In genomic region chr12:13181721-13182120, GRCm38 (mm10) we compare ENCODE assay signal across 17 mouse cellular contexts.
DNase-seq lines count a peak whose midpoint lies in the region; ATAC-seq and TF ChIP-seq lines count a peak whose summit lies in the region.
"Had no signal": no experiment of that assay in that cellular context is flagged by ENCODE, and none has a peak within 500 bp of the region (broad histone marks: within the 10 kb centered on the region; RNA-seq: fewer than 3 reads in every experiment).

No protein-coding gene starts in this region.

- H3K4me3 ChIP-seq in forebrain, embryonic 10.5 days = no peak overlapping the region
- H3K4me3 ChIP-seq in forebrain, embryonic 14.5 days (ENCODE audit: low read depth, low read length) = no peak overlapping the region
- H3K4me3 ChIP-seq in kidney, embryonic 14.5 days (ENCODE audit: low read length) = no peak overlapping the region
- no peak overlapping the region for H3K4me3 ChIP-seq in MEL (ENCODE audit: control insufficient read depth in 1 of 2, insufficient read depth in 1 of 2, low read depth in 2 of 2, low read length in 2 of 2)
- no peak overlapping the region for H3K4me3 ChIP-seq in liver, embryonic 14.5 days (ENCODE audit: insufficient read depth in 1 of 2, low read depth in 2 of 2, low read length in 2 of 2)
- H3K4me3 ChIP-seq: embryonic facial prominence, embryonic 13.5 days; heart, embryonic 15.5 days; megakaryocyte, embryonic 14.5 days had no signal

- peak in 2 of 3 experiments; percentile 5 to 17; a peak in 1 of 6 replicates for TF ChIP-seq CTCF in MEL (IDR thresholded peaks at IDR 0.05 in 2 of 3, conservative IDR thresholded peaks at IDR 0.05 in 1 of 3; ENCODE audit: control insufficient read depth in 1 of 3, insufficient read depth in 1 of 3, low read depth in 2 of 3, low read length in 3 of 3, poor library complexity in 1 of 3, severe bottlenecking in 1 of 3)
- 0 out of 2 replicates have a peak, but pooled peaks have one; percentile 15 for TF ChIP-seq CTCF in liver, embryonic 14.5 days (IDR thresholded peaks at IDR 0.05; ENCODE audit: low read depth)

- 87% methylated on average over 6 of the region's 6 CpGs for WGBS in forebrain, embryonic 10.5 days
- 79% methylated on average over 6 of the region's 6 CpGs for WGBS in forebrain, embryonic 14.5 days
- 73% methylated on average over 6 of the region's 6 CpGs for WGBS in kidney, embryonic 14.5 days
- 54% methylated on average over 6 of the region's 6 CpGs for WGBS in liver, embryonic 14.5 days (ENCODE audit: insufficient replicate concordance)

- H3K4me1 ChIP-seq in forebrain, embryonic 10.5 days = peaks cover 60% of the 10 kb centered on the region
- H3K4me1 ChIP-seq in forebrain, embryonic 14.5 days (ENCODE audit: control insufficient read depth, insufficient read depth, low read length) = no peaks in the 10 kb centered on the region; the same call in 1 of the 2 replicates
- H3K4me1 ChIP-seq in kidney, embryonic 14.5 days (ENCODE audit: control insufficient read depth, insufficient read depth, low read length) = peaks cover 31% of the 10 kb centered on the region
- peaks cover 6 to 49% of the 10 kb centered on the region in 2 experiments for H3K4me1 ChIP-seq in MEL (ENCODE audit: control insufficient read depth in 1 of 2, insufficient read depth in 2 of 2, low read length in 2 of 2)
- H3K4me1 ChIP-seq in liver, embryonic 14.5 days (replicated peaks; ENCODE audit: control insufficient read depth in 2 of 2, insufficient read depth in 2 of 2, low read length in 1 of 2) = peaks cover 34 to 62% of the 10 kb centered on the region in 2 experiments

- H3K36me3 ChIP-seq in forebrain, embryonic 10.5 days (replicated peaks) = no peaks in the 10 kb centered on the region
- no peaks in the 10 kb centered on the region for H3K36me3 ChIP-seq in forebrain, embryonic 14.5 days (ENCODE audit: control insufficient read depth, insufficient read depth, low read length)
- no peaks in the 10 kb centered on the region for H3K36me3 ChIP-seq in kidney, embryonic 14.5 days (ENCODE audit: control insufficient read depth, insufficient read depth, low read length)
- H3K36me3 ChIP-seq in MEL (ENCODE audit: control insufficient read depth in 1 of 2, insufficient read depth in 2 of 2, low read length in 2 of 2) = peaks cover 0 to 24% of the 10 kb centered on the region in 2 experiments; a peak in 2 of 4 replicates
- H3K36me3 ChIP-seq in liver, embryonic 14.5 days (replicated peaks; ENCODE audit: control insufficient read depth, insufficient read depth, low read depth) = no peaks in the 10 kb centered on the region
- H3K36me3 ChIP-seq: embryonic facial prominence, embryonic 13.5 days; heart, embryonic 15.5 days had no signal

- H3K4me2 ChIP-seq in forebrain, embryonic 14.5 days (ENCODE audit: low read length) = no peak overlapping the region
- H3K4me2 ChIP-seq in kidney, embryonic 14.5 days (replicated peaks; ENCODE audit: low read depth, low read length) = no peak overlapping the region
- peak overlapping the region; percentile 78 for H3K4me2 ChIP-seq in liver, embryonic 14.5 days (ENCODE audit: low read depth)
- H3K4me2 ChIP-seq: embryonic facial prominence, embryonic 13.5 days had no signal

- no peak for TF ChIP-seq POLR2A in MEL (IDR thresholded peaks at IDR 0.05; ENCODE audit: control insufficient read depth in 1 of 2, insufficient read depth in 1 of 2, low read depth in 1 of 2, low read length in 2 of 2, poor library complexity in 1 of 2)

- H3K79me2 ChIP-seq in MEL (ENCODE audit: control insufficient read depth, insufficient read depth, low read length, poor library complexity) = no peaks in the 10 kb centered on the region

- H3K9ac ChIP-seq in forebrain, embryonic 14.5 days (ENCODE audit: low read length) = no peak overlapping the region
- no peak overlapping the region for H3K9ac ChIP-seq in kidney, embryonic 14.5 days (ENCODE audit: low read depth, low read length)
- no peak overlapping the region for H3K9ac ChIP-seq in MEL (ENCODE audit: control insufficient read depth, low read depth, low read length, poor library complexity, severe bottlenecking)
- H3K9ac ChIP-seq in liver, embryonic 14.5 days (replicated peaks) = no peak overlapping the region
- H3K9ac ChIP-seq: embryonic facial prominence, embryonic 13.5 days; heart, embryonic 15.5 days had no signal

- TF ChIP-seq RAD21 in MEL (IDR thresholded peaks at IDR 0.05; ENCODE audit: low read depth, low read length) = no peak

- no peaks in the 10 kb centered on the region for H3K9me3 ChIP-seq in forebrain, embryonic 10.5 days
- H3K9me3 ChIP-seq in forebrain, embryonic 14.5 days (replicated peaks; ENCODE audit: control insufficient read depth, low read length) = no peaks in the 10 kb centered on the region
- H3K9me3 ChIP-seq in kidney, embryonic 14.5 days (ENCODE audit: control insufficient read depth, low read length) = no peaks in the 10 kb centered on the region
- no peaks in the 10 kb centered on the region for H3K9me3 ChIP-seq in MEL (replicated peaks; ENCODE audit: insufficient read depth, low read length)
- no peaks in the 10 kb centered on the region for H3K9me3 ChIP-seq in liver, embryonic 14.5 days (ENCODE audit: control insufficient read depth, low read length)
- H3K9me3 ChIP-seq: embryonic facial prominence, embryonic 13.5 days; heart, embryonic 15.5 days; megakaryocyte, embryonic 14.5 days had no signal

- no peak for TF ChIP-seq EP300 in MEL (IDR thresholded peaks at IDR 0.05; ENCODE audit: low read depth in 1 of 2, low read length in 2 of 2)
- no peak for TF ChIP-seq EP300 in liver, embryonic 14.5 days (IDR thresholded peaks at IDR 0.05; ENCODE audit: low read depth)

- peak overlapping the region; percentile 30; the same call in 1 of the 2 replicates for H3K27ac ChIP-seq in forebrain, embryonic 10.5 days
- H3K27ac ChIP-seq in forebrain, embryonic 14.5 days (ENCODE audit: low read depth, low read length) = no peak overlapping the region
- peak overlapping the region; percentile 24; the same call in 1 of the 2 replicates for H3K27ac ChIP-seq in kidney, embryonic 14.5 days (ENCODE audit: low read depth, low read length)
- peak overlapping the region; percentile 67 for H3K27ac ChIP-seq in MEL (ENCODE audit: control insufficient read depth, low read depth, low read length)
- peak overlapping the region; percentile 89 for H3K27ac ChIP-seq in liver, embryonic 14.5 days
- H3K27ac ChIP-seq: heart, embryonic 15.5 days had no signal

- ATAC-seq in forebrain, embryonic 14.5 days = no peak
- ATAC-seq in kidney, embryonic 14.5 days (ENCODE audit: low FRiP score, low TSS enrichment) = no peak
- no peak for ATAC-seq in liver, embryonic 14.5 days (ENCODE audit: insufficient read depth)
- ATAC-seq: Patski had no signal

- peaks cover 5% of the 10 kb centered on the region; the same call in 1 of the 2 replicates for H3K27me3 ChIP-seq in forebrain, embryonic 10.5 days (ENCODE audit: poor library complexity, severe bottlenecking)
- H3K27me3 ChIP-seq in forebrain, embryonic 14.5 days (replicated peaks; ENCODE audit: control insufficient read depth, insufficient read depth, low read length) = no peaks in the 10 kb centered on the region
- H3K27me3 ChIP-seq in kidney, embryonic 14.5 days (ENCODE audit: control insufficient read depth, insufficient read depth, low read length) = no peaks in the 10 kb centered on the region
- H3K27me3 ChIP-seq in MEL (ENCODE audit: control insufficient read depth in 1 of 2, insufficient read depth in 2 of 2, low read length in 2 of 2) = no peaks in the 10 kb centered on the region
- H3K27me3 ChIP-seq in liver, embryonic 14.5 days (ENCODE audit: control insufficient read depth, insufficient read depth, low read length) = no peaks in the 10 kb centered on the region
- H3K27me3 ChIP-seq: embryonic facial prominence, embryonic 13.5 days; heart, embryonic 15.5 days; Patski had no signal

- DNase-seq in forebrain, embryonic 10.5 days (ENCODE audit: extremely low spot score, low spot score) = no peak
- DNase-seq in forebrain, embryonic 14.5 days (ENCODE audit: low spot score) = no peak
- no peak for DNase-seq in kidney, postnatal 36 days
- DNase-seq in MEL (ENCODE audit: low read depth, low spot score) = peak; percentile 35
- no peak for DNase-seq in liver, embryonic 14.5 days (ENCODE audit: low read depth in 3 of 3, low spot score in 3 of 3)
- DNase-seq in right cerebral cortex, postnatal 14 days = no peak
- no peak for DNase-seq in spleen, postnatal 10 days (ENCODE audit: low spot score in 2 of 2)
- DNase-seq: adrenal gland, adult 8-10 months; cerebellum, adult 9-11 months; lung, adult 18-20 months; retina, postnatal 1 day; thymus, postnatal 14 days had no signal

TF ChIP-seq in MEL, 35 proteins besides CTCF, POLR2A, EP300 and RAD21:
- TF ChIP-seq CHD2 (IDR thresholded peaks at IDR 0.05; ENCODE audit: low read length) (no peak), MAX (IDR thresholded peaks at IDR 0.05; ENCODE audit: low read length) (no peak), RCOR1 (IDR thresholded peaks at IDR 0.05; ENCODE audit: low read depth, low read length) (no peak), USF1 (IDR thresholded peaks at IDR 0.05; ENCODE audit: low read depth, low read length) (no peak), HCFC1 (IDR thresholded peaks at IDR 0.05; ENCODE audit: low read depth, low read length) (no peak), ZMIZ1 (IDR thresholded peaks at IDR 0.05; ENCODE audit: low read depth, low read length) (no peak), ZNF384 (IDR thresholded peaks at IDR 0.05; ENCODE audit: low read depth, low read length) (no peak), POLR2AphosphoS5 (IDR thresholded peaks at IDR 0.05; ENCODE audit: borderline replicate concordance, low read depth, low read length) (no peak), ELF1 (IDR thresholded peaks at IDR 0.05; ENCODE audit: low read depth, low read length) (no peak), ZKSCAN1 (IDR thresholded peaks at IDR 0.05; ENCODE audit: low read depth, low read length) (no peak), JUND (IDR thresholded peaks at IDR 0.05; ENCODE audit: low read depth, low read length) (no peak)
